Mouse (Mus musculus): ENCODE data around the gene Thoc6.

The Thoc6 gene

DNA sequence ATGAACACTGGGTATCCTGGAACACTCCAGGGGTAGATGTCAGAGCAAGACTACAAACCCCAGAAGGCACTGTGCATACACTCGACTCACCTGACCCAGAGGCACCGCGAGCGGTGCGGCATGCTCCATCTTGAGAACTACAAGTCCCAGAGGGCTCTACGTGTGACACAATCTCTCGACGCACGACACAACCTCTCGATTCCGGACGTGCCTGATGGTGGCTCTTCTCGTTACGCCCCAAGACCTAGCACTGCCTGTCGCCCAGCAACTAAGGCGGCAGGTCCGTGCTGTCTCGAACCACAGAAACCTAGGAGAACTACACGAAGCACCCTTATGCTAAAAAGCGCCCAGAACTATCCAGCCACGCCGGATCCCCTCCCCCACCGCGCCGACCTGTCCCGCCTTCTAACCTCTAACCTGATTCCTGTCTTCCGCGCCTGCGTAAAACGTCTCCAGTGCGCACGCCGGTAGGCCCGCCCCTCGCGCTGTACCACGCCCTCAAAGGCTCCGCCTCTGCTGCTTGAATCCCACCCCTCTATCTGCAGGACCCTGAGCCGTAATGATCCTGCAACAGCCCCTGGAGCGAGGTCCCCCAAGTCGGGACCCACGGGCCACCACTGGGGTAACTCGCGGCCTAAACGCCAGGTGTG is at the start of gene Thoc6, which contains the start of gene Hcfc1r1:
Gene Thoc6, minus strand, starts transcription at position 459 of the 650 bp plus-strand sequence.
Gene Hcfc1r1, plus strand, starts transcription at position 173 of the 650 bp plus-strand sequence.
- peak; percentile 90 for DNase-seq (ENCODE audit: low spot score)

DNA sequence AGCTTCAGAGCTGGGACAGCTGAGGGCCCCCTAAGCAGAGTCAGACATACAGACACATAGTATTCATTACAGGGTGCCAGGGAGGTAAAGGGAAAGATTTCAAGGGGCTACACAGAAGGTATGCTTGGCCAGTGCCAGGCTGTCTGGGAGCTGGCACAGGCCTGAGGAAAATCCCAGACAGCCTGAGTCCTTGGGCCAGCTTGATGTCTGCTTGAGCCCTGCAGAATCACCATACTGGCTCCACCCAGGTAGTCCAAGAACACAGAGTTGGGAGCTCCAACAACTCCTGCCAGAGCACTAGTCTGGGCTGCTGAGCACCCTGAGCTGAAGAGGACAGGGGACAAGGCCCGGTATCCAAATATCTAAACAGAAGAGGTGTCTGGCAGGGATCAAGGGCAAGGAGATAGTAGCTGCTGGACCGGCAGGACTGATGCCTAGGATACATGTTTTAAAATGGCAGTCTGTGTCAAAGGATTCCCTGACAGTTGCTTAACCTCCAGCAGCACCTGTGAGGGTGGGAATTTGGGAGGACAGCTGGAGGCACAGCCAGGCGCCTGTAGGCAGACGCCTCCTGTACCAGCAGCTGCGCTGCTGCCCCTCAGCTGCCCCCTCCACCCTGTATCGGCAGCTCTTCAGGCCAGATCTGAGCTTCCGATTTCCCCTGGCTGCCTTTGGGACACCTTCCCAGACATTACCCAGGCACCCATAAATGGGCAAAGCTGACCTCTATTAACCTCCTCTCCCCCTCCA is 48.9 kb upstream of the Thoc6 start, which contains the start of gene 1520401A03Rik:
Gene 1520401A03Rik, minus strand, starts transcription at position 408 of the 750 bp plus-strand sequence.
- DNase-seq (ENCODE audit: low spot score) = no peak

DNA sequence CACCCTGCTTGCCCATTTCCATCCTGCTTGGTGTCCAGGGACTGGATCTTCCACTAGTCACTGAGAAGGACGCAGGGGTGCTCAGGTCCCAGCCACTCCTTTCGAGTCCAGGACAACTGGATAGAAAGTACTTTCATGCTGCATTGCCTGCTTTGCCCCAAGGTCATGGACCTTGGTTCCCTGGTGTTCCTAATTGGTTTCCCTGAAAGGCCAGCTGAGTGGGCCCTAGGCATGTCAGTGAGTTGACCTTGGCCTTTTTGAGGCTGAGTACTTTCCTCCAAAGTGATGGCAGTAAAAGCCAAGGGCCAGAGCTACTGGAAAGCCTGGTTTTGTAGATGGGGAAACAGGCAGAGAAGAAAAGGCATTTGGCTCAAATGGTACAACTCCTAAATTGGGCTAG is 48.2 kb upstream of the Thoc6 start:
- no peak for DNase-seq (ENCODE audit: low spot score)

DNA sequence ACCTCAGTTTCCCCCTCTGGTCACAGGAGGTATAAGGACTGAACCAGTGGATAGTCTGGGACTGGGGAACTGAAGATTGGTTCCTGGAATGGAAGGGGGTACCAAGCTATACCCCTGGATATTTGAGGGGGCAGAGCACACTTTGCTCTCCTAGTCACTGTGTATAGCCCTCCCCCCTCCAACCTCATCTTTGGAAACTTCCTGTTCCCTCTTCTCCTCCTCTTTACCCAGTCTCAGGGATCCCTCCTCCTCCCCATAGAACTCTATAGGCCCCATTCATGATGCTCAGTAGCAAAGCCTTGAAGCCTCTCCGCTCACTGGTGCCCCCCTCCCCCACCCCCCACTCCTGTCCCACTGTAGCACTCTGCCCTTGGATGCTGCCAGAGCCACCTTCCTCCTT is 45.8 kb upstream of the Thoc6 start:
- no peak for DNase-seq (ENCODE audit: low spot score)

DNA sequence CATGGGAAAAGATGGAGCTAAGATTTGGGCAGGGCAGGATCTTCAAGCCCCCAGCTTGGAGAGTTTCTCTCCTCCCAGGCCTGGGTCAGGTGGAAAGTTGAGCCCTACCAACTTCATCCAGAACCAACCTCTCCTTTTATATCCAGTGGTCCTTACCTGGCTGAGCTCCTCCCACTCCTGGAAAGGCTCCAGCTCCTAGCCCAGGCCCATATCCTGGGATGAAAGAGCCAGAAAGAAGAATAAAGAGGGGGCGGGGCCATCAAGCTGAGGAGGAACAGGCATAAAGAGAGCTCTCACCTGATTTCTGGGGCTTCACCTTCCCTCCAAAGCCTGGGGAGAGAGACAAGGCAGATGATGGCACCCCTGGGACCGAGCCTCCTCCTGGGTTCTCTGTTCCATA is 43.3 kb upstream of the Thoc6 start:
- DNase-seq (ENCODE audit: low spot score) = no peak

DNA sequence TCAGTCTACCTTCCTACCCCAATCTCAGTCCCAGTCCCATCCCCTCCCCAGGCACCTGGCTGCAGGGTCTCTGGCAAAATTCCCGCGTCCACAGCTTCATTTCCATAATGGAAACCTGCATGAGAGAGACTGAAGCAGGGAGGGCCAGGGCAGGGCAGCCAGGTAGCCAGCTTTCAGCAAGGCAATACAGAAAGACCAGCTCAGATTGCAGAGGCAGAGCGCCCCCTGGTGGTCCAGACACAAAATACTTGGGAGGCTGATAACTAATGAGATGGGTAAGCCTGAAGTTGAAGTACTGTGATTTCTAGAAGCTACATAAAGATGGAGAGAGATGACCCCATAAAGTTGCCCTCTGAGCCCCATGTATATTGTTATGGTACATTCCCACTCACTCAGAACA is 32.5 kb upstream of the Thoc6 start:
- peak; percentile 78 for DNase-seq (ENCODE audit: low spot score)

DNA sequence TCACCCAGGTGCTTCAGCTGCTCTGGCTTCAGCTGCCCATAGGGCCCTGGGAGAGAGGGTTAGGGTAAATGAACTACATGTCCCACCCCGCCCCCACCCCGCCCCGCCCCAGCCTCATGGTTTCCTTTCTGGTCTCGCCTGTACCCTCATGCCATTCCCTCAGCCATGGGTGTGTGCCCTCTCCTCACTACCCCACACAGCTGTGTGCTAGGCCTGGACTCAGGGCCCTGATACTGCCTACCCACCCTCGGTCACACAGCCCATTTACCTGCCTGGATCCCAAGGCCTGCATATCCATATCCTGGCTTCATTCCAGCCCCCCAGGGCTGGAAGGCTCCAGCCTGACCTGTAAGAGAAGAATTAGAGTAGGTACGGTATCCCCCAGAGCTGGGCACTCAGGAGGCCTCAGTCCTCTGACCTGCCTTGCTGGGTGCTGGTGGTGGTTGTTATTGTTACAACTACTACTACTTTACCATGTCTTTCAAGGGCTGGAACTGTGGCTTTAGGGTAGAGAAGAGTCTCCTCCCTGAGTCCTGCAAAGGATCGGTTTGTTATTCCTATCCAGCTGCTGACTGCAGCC is 31.9 kb upstream of the Thoc6 start:
- no peak for DNase-seq (ENCODE audit: low spot score)

DNA sequence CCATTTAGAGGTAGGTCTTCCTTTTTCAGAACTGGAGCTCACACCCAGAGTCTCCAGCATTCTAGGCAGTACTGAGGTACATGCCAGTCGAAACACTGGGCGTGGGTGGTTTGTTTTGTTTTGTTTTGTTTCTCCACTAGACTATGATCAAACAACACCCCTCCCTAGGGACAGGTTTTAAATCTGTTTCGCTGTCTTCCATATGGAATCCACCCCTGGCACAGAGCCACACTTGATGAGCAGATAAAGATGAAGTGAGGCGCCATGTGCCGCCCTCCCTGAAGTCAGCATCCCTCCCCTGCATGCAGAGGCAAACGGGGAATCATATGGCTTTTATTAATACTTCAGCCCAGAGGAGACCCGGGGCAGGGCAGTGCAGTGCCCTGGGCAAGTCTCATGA is 31.1 kb upstream of the Thoc6 start:
- DNase-seq (ENCODE audit: low spot score) = no peak

DNA sequence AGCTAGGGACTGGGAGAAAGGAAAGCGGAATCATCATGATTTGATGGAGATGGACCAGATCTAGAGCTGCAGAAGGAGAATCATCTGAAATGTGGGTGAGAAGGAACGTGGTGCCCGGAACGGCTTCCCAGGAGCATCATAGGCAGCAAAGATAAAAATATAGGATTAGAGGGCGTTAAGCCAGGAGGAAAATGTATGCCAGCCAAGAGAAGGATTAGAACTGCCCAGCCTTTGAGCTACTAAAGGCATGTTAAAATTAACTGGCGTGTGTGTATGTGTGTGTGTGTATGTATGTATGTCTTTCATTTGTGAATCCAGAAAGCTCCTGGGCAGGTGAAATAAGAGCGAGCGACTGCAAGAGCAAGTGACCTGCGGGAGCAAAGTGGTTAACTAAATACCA is 29.6 kb upstream of the Thoc6 start:
- no peak for DNase-seq (ENCODE audit: low spot score)

DNA sequence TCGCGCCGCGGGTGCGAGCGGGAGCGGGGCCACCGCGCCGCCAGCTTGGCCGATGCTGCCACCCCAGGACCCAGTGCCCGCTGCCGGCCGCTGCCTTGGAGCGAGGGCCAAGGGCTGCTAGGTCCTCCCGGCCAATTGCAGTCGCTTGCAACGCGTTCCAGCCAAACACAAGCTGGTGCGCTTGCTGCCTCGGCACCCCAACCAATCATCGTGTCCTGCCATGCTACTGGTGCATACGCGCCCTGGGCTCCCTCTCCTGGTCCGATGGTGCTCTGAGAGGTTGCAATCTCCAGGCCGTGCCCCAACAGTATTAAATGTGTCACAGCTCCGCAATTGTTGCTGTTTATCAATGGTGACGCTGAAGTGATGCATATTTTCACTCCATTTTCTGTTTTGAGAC is 26.4 kb upstream of the Thoc6 start:
- peak; percentile 82 for DNase-seq (ENCODE audit: low spot score)

DNA sequence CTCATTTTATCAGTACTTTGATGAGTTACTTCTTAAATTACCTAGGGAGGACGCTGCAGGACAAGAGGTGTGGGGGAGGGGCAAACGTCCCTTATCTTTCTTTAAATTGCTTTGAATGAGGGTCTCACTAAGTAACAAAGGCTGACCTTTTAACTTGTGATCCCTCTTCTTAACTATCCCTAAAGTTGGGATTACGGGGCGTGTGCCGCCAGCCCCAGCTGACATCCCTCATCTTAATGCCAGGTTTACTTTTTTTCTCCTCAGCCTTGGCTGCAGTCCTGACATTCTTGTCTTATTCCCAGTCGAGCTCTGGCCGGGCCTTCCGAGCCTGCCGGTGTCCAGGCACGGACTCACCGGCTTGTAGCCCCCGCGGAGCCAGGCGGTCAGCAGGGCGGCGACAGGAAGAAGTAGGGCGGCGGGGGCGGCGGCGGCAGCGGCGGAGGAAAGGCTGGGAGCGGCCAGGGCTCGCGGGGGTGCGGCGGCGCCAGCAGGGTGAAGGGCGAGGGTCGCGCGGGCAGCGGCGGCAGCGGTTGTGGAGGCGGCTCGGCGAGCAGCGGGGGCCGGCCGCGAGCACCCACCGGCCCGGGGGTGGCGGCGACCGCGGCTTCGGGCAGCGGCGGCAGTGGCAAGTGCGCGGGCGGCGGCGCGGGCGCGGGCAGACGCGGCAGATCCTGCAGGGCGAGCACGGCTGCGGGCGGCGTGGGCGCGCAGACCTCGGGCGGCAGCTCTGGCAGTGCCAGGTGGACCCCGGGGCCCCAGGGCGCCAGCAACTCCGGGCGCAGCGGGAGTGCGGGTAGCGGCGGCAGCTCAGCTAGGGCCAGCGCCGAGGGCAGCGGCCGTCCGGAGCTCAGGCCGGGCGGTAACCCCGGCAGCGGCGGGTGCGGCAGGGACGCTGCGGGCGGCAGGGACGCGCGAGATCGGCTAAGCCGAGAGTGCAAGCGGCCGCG is 25.7 kb upstream of the Thoc6 start:
- DNase-seq (ENCODE audit: low spot score) = peak; percentile 33

DNA sequence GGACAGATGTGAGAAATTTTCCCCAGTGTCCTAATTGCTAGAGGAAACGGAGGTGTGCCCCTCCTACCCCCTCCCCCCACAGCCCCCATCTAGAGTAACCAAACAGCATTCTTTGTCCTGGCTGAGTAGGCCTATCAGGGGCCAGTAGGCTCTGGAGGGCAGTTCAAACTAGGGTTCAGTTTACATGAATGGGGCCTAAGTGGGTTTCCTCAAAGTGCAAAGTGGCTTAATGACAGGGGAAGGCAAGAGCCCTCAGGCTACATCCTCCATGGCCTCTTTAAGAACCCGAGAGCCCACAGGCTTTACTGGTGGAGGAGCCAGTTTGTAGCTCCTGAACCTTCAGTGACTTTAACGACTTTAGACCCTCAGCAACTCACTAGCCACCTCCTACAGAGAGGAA is 22.1 kb upstream of the Thoc6 start:
- DNase-seq (ENCODE audit: low spot score) = no peak

DNA sequence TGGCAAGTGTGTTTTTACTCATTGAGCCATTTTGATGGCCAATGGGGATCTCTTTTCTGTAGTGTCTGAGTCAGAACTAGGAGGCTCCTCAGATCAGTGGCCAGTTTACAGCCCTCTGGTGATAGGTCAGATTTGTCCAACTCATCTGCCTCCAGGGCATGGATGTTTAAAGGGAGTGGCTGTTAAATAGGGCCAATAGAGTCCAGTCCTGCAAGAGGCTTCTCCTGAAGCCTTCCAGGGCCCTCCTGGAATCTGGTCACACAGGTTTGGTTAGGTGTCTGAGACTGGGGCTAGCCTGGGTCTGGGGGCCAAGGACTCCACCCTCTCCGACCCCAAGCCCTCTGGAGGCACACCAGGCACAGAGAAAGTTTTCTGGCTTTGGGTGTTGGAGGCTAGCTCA is 20.8 kb upstream of the Thoc6 start:
- no peak for DNase-seq (ENCODE audit: low spot score)

DNA sequence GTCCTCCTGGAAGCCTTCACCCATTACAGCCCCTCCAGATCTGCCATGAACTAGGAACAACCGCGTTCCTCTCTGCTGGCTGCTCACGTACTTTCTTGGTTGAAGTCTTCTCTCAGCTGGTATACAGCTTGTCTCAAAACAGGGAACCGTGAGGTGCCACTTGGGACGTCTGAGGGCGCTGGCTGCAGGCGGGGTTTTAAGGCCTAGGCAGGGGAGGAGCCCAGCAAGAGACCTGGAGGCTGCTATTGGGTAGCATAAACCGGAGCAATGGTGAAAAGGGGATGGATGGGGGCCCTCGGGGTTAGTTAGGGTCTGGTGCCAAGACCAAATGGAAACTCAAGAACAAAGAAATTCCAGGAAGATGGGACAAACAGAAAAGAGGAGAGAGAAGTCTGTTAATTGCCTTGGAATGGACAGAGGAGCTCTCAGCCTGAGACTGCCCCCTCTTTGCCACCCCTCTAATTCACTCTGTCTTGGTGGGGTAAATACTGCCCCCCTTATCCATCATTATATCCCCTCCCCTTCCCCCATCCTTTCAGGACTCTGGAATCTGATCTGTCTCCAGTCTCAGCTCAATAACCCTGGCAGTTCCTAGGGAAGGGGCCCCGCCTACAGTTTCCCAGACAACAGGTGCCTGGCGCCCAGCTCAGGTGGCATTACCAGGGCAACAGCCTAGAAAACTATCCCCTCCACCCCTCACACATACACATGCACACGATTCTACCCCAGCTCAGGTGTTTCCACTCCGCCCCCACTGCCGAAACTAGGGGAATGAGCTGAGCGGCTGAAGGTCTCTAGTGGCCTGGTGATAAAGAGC is 10.4 kb upstream of the Thoc6 start, which contains the start of gene Cldn9:
Gene Cldn9, minus strand, starts transcription at position 171 of the 817 bp plus-strand sequence.
- no peak for DNase-seq (ENCODE audit: low spot score)

DNA sequence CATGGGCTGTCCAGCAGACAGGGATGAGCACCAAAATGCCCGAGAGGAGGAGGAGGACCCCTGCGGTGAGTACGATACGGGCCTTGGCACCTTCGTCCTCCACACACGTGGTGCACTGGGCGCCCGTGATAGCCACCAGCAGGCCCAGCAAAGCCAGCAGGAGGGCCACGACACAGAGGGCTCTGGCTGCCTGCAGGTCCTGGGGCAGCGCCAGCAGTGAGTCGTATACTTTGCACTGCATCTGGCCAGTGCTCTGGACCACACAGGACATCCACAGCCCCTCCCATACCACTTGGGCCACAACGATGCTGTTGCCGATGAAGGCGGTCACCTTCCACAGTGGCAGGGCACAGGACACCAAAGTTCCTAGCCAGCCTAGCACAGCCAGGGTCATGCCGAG is 9.5 kb upstream of the Thoc6 start:
- no peak for DNase-seq (ENCODE audit: low spot score)

DNA sequence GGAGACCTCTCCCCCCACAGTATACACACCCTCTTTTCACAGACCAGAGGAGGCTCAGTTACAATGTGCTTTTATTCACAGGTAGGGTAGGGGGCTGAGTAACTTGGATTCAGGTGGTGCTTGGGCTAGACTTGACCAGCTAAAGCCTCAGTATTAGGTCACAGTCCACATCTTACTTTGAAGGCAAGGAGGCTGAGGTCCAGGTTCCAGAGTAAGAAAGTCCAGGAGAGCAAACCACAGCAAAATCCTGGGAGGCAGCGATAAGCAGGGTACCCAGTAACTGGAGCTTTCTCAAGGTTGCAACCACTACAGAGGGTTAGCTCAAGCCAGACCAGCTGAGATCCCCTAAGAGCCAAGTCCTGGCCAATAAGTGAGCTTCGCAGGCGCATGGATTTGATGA is 8.8 kb upstream of the Thoc6 start:
- no peak for DNase-seq (ENCODE audit: low spot score)

DNA sequence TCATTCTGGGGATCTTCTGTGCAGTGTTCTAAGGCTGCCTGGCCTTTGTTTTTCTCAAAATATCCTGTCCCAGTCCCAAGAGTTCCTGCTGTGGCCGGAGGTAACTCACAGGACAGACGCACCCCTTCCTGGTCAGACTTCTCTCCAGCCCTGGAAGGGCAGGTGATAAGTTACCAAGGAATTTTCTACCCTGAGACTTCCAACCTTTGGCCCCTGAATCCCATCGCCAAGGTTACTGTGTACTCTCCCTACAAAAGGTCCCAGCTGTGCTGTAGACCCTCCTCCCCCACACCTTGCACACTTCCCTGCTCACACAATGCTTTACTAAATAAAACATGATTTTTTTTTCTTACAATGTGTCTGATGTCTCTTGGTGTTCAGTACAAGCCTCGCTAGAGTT is 8.4 kb upstream of the Thoc6 start:
- no peak for DNase-seq (ENCODE audit: low spot score)

DNA sequence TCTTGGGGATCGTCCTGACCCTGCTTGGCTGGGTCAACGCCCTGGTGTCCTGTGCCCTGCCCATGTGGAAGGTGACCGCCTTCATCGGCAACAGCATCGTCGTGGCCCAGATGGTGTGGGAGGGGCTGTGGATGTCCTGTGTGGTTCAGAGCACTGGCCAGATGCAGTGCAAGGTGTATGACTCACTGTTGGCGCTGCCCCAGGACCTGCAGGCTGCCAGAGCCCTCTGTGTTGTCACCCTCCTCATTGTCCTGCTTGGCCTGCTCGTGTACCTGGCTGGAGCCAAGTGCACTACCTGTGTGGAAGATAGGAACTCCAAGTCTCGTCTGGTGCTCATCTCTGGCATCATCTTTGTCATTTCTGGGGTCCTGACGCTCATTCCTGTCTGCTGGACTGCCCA is 7.4 kb upstream of the Thoc6 start:
- DNase-seq (ENCODE audit: low spot score) = no peak

DNA sequence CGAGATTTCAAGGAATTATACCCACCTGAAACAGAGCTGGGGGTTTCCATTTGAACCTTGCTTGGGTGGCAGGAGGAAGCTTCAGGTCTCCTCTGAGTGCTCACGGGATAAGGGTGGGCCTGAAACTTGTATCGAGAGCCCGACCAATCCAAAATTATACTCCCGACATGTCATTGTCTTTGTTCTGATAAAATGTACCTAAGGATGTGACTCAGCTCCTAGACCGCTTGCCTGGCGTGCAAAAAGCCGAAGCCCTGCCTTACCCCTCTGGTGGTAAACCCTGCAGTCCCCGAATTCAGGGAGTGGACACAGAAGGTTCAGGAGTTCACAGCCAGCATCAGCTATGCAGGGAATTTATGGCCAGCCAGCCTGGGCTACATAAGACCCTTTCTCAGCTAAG is 6.7 kb upstream of the Thoc6 start:
- no peak for DNase-seq (ENCODE audit: low spot score)

DNA sequence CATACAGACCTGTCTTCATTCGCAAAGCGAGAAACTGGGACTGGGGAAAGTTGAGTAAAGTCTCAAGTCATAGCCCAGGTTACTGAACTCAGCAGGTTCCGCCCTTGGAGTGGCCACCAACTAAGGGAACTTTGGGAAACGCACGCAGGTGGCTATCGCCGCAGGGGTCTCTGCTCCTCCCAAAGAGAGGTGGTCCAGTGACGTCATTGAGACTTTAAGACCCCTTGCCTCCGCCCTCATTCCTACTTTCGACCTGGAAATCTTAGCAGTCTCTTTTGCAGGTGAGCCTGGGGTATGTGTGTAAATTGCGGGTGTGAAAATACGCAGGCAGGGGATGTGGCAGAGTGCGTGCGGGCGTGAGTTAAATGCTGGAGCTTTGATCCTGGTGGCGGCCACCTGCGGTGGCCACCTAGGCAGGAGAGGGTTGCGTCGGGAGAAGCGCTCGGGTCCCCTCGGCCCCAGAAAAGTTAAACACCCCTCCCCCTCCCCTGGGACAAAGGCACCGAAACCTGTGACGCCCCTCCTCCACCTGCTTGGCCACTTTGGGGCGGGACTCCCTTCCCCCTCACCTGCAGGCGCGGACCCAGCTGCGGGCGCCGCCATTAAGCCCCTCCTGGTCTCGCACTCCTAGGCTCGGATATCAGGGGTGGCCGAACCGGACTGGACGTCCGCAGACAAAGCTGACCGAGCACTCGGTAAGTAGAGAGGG is 5.6 kb upstream of the Thoc6 start, which contains the start of gene Cldn6:
Gene Cldn6, plus strand, starts transcription at position 123 of the 709 bp plus-strand sequence.
- DNase-seq (ENCODE audit: low spot score) = no peak
